Mouse (Mus musculus) naive thymus-derived CD4-positive, alpha-beta T cell, adult 2 months (primary cell): ENCODE results near the gene Tbx18.

Source experiments
- DNase-seq: peaks from one replicate; pipeline ENCODE4 v3.0.0-alpha.2; 2011; ENCODE audit warnings: low read depth

Gene Tbx18

GRCm38 (mm10) chr9:87730961-87731535, at the start of gene Tbx18:
Gene Tbx18, minus strand, starts transcription at chr9:87731260.
- DNase-seq, result no peak

GRCm38 (mm10) chr9:87773951-87774350, 42.9 kb upstream of the Tbx18 start:
- no peak for DNase-seq

GRCm38 (mm10) chr9:87755621-87756020, 24.6 kb upstream of the Tbx18 start:
- no peak for DNase-seq

GRCm38 (mm10) chr9:87741599-87741998, 10.5 kb upstream of the Tbx18 start:
- DNase-seq, result no peak

GRCm38 (mm10) chr9:87740667-87741066, 9.6 kb upstream of the Tbx18 start:
- no peak for DNase-seq

- no peak for DNase-seq
These were observed 9.2 kb upstream of the Tbx18 start for GRCm38 (mm10) chr9:87740241-87740645.

GRCm38 (mm10) chr9:87739543-87740161, 8.6 kb upstream of the Tbx18 start:
- DNase-seq, result no peak

GRCm38 (mm10) chr9:87738766-87739542, 7.9 kb upstream of the Tbx18 start:
- no peak for DNase-seq

- DNase-seq, result no peak
These were observed 7.1 kb upstream of the Tbx18 start for GRCm38 (mm10) chr9:87738123-87738522.

- DNase-seq, result no peak
These were observed 6.2 kb upstream of the Tbx18 start for GRCm38 (mm10) chr9:87737271-87737670.

GRCm38 (mm10) chr9:87735046-87735445, 4.0 kb upstream of the Tbx18 start:
- DNase-seq, result no peak

GRCm38 (mm10) chr9:87734631-87735030, 3.6 kb upstream of the Tbx18 start:
- no peak for DNase-seq

GRCm38 (mm10) chr9:87733732-87734131, 2.7 kb upstream of the Tbx18 start:
- DNase-seq, result no peak

GRCm38 (mm10) chr9:87733236-87733630, 2.2 kb upstream of the Tbx18 start:
- no peak for DNase-seq

- no peak for DNase-seq
These were observed 1.6 kb upstream of the Tbx18 start for GRCm38 (mm10) chr9:87732416-87733235.

GRCm38 (mm10) chr9:87730271-87730960, 644 bp downstream of the Tbx18 start:
- no peak for DNase-seq

- DNase-seq, result no peak
These were observed 1.5 kb downstream of the Tbx18 start for GRCm38 (mm10) chr9:87729316-87730270.

- DNase-seq, result no peak
These were observed 3.0 kb downstream of the Tbx18 start for GRCm38 (mm10) chr9:87728107-87728506.

- DNase-seq, result no peak
These were observed 3.7 kb downstream of the Tbx18 start for GRCm38 (mm10) chr9:87727155-87727953.

GRCm38 (mm10) chr9:87721793-87722192, 9.3 kb downstream of the Tbx18 start:
- no peak for DNase-seq
